Mouse (Mus musculus) macrophage (primary cell): ENCODE measurements around the gene Rnase10. TPM values are rescaled to one million over a fixed set of nuclear protein-coding genes. Genes with fewer than 3 reads are reported as not detected.
"Not testable (repeated sequence)": the region's sequence is repeated elsewhere in the genome, so short reads cannot be mapped to it uniquely, and the experiment has no call there.

ENCODE experiments used
- H3K27ac ChIP-seq: fragments of 350-480 bp; formaldehyde crosslinking; 2 replicates; pipeline ENCODE4 v1.9.0; 2021
- H3K36me3 ChIP-seq: fragments of 350-480 bp; formaldehyde crosslinking; 2 replicates; pipeline ENCODE4 v1.9.0; 2021; ENCODE audit errors: inconsistent target
- H3K4me3 ChIP-seq: fragments of 350-480 bp; formaldehyde crosslinking; 2 replicates; pipeline ENCODE4 v1.9.0; 2021; ENCODE audit errors: inconsistent target
- H3K79me2 ChIP-seq: fragments of 350-480 bp; formaldehyde crosslinking; 2 replicates; pipeline ENCODE4 v1.9.0; 2021; ENCODE audit errors: inconsistent target
- WGBS: methylation state at CpG from one replicate; pipeline ENCODE4 v1.1.7; 2026; ENCODE audit warnings: inconsistent platforms; ENCODE audit not compliant: missing documents; 5-methylcytosine and 5-hydroxymethylcytosine counted together
- polyA plus RNA-seq: library from polyadenylated mRNA; stranded (reverse); fragments of 250-400 nt; gene quantifications from 3 replicates; pipeline ENCODE4 v1.2.4, GENCODE M21; 2018; ENCODE audit warnings: inconsistent platforms
- total RNA-seq, 78 experiments: library from RNA; depleted of rRNA; stranded (reverse); fragments of 250-400 nt; gene quantifications; 1 replicate in 9 of 78; 2 replicates in 24 of 78; 3 replicates in 43 of 78; 4 replicates in 2 of 78; pipeline ENCODE4 v1.2.4; 2018; ENCODE audit warnings: inconsistent platforms in 56 of 78

Rnase10 gene
- under 1 TPM in 2 of 26 experiments, not detected in 24; 0.44 to 0.51 TPM for total RNA-seq (2018; cell fraction: chromatin; rRNA removed)
- under 1 TPM in 10 of 26 experiments, not detected in 16; 0.08 to 0.50 (median 0.17) TPM for total RNA-seq (2018; cell fraction: cytosol; rRNA removed)
- 1 to 10 TPM in 1 of 26 experiments, under 1 TPM in 6, not detected in 19; 0.55 to 1.3 (median 0.83) TPM for total RNA-seq (2018; cell fraction: nucleus; rRNA removed)
- polyA plus RNA-seq: not detected in 3 replicates

- Histone ChIP-seq H3K27ac (no peak within 1 kb of the TSS), H3K36me3 (no peaks in the 10 kb centered on the region), H3K79me2 (no peaks in the 10 kb centered on the region), H3K4me3 (no peak within 1 kb of the TSS)
- 70% methylated on average over 8 of the region's 8 CpGs for WGBS
These were observed at the start of gene Rnase10 for GRCm38 (mm10) chr14:51007152-51007801. Rnase10 (plus strand) TSS chr14:51007751.

GRCm38 (mm10) chr14:50958289-50958995 is 49.1 kb upstream of the Rnase10 start:
- not testable (repeated sequence) for H3K27ac ChIP-seq, H3K36me3 ChIP-seq, H3K4me3 ChIP-seq, H3K79me2 ChIP-seq
- WGBS: 77% methylated on average over 5 of the region's 5 CpGs

GRCm38 (mm10) chr14:50968216-50968980 is 39.2 kb upstream of the Rnase10 start:
- H3K79me2 ChIP-seq: no peaks in the 10 kb centered on the region
- H3K36me3 ChIP-seq: no peaks in the 10 kb centered on the region

GRCm38 (mm10) chr14:50969041-50969440 is 38.5 kb upstream of the Rnase10 start:
- H3K27ac ChIP-seq: no peak overlapping the region
- H3K4me3 ChIP-seq: no peak overlapping the region
- no peaks in the 10 kb centered on the region for H3K79me2 ChIP-seq
- H3K36me3 ChIP-seq: no peaks in the 10 kb centered on the region
- WGBS: 77% methylated on average over 1 of the region's 1 CpGs

More at GRCm38 (mm10) chr14:50968216-50968980, 39.2 kb upstream of the Rnase10 start:
- no peak overlapping the region for H3K27ac ChIP-seq
- no peak overlapping the region for H3K4me3 ChIP-seq
- WGBS: 84% methylated on average over 5 of the region's 5 CpGs

GRCm38 (mm10) chr14:50969558-50970544 is 37.7 kb upstream of the Rnase10 start:
- no peaks in the 10 kb centered on the region for H3K79me2 ChIP-seq
- no peaks in the 10 kb centered on the region for H3K36me3 ChIP-seq
- no peak overlapping the region for H3K4me3 ChIP-seq
- WGBS: 47% methylated on average over 12 of the region's 12 CpGs
- no peak overlapping the region for H3K27ac ChIP-seq

- Histone ChIP-seq H3K36me3 (no peaks in the 10 kb centered on the region), H3K27ac (no peak overlapping the region)
- 0% methylated on average over 1 of the region's 1 CpGs for WGBS
These were observed 36.7 kb upstream of the Rnase10 start for GRCm38 (mm10) chr14:50970822-50971221.

GRCm38 (mm10) chr14:50973054-50973453 is 34.5 kb upstream of the Rnase10 start:
- not testable (repeated sequence) for H3K79me2 ChIP-seq, H3K4me3 ChIP-seq, H3K36me3 ChIP-seq, H3K27ac ChIP-seq
- 93% methylated on average over 4 of the region's 5 CpGs for WGBS

More at GRCm38 (mm10) chr14:50970822-50971221, 36.7 kb upstream of the Rnase10 start:
- Histone ChIP-seq H3K79me2 (no peaks in the 10 kb centered on the region), H3K4me3 (no peak overlapping the region)

- H3K36me3 ChIP-seq: no peaks in the 10 kb centered on the region
- H3K79me2 ChIP-seq: no peaks in the 10 kb centered on the region
- WGBS: 77% methylated on average over 4 of the region's 4 CpGs
- no peak overlapping the region for H3K4me3 ChIP-seq
- no peak overlapping the region for H3K27ac ChIP-seq
These were observed 33.9 kb upstream of the Rnase10 start for GRCm38 (mm10) chr14:50973700-50974099.

GRCm38 (mm10) chr14:50975001-50975400 is 32.5 kb upstream of the Rnase10 start:
- WGBS: 86% methylated on average over 5 of the region's 5 CpGs
- Histone ChIP-seq H3K36me3 (no peaks in the 10 kb centered on the region), H3K27ac (no peak overlapping the region), H3K4me3 (no peak overlapping the region), H3K79me2 (no peaks in the 10 kb centered on the region)

- Histone ChIP-seq H3K36me3 (no peaks in the 10 kb centered on the region), H3K4me3 (no peak overlapping the region), H3K79me2 (no peaks in the 10 kb centered on the region), H3K27ac (no peak overlapping the region)
- 40% methylated on average over 9 of the region's 9 CpGs for WGBS
These were observed 30.9 kb upstream of the Rnase10 start for GRCm38 (mm10) chr14:50976674-50977073.

GRCm38 (mm10) chr14:50978451-50978850 is 29.1 kb upstream of the Rnase10 start:
- not testable (repeated sequence) for H3K27ac ChIP-seq, H3K79me2 ChIP-seq, H3K4me3 ChIP-seq, H3K36me3 ChIP-seq
- 52% methylated on average over 6 of the region's 6 CpGs for WGBS

GRCm38 (mm10) chr14:50979631-50980030 is 27.9 kb upstream of the Rnase10 start:
- H3K79me2 ChIP-seq: no peaks in the 10 kb centered on the region
- no peaks in the 10 kb centered on the region for H3K36me3 ChIP-seq
- H3K4me3 ChIP-seq: no peak overlapping the region
- H3K27ac ChIP-seq: no peak overlapping the region

GRCm38 (mm10) chr14:50981207-50981606 is 26.3 kb upstream of the Rnase10 start:
- Histone ChIP-seq H3K36me3 (no peaks in the 10 kb centered on the region), H3K79me2 (no peaks in the 10 kb centered on the region), H3K27ac (no peak overlapping the region), H3K4me3 (no peak overlapping the region)
- 10% methylated on average over 2 of the region's 2 CpGs for WGBS

- Histone ChIP-seq H3K36me3 (no peaks in the 10 kb centered on the region), H3K79me2 (no peaks in the 10 kb centered on the region), H3K27ac (no peak overlapping the region), H3K4me3 (no peak overlapping the region)
- 41% methylated on average over 5 of the region's 5 CpGs for WGBS
These were observed 25.7 kb upstream of the Rnase10 start for GRCm38 (mm10) chr14:50981837-50982236.
